Mouse (Mus musculus): ENCODE results near the gene Tmem144. TPM values are rescaled to one million over a fixed set of nuclear protein-coding genes. Genes with fewer than 3 reads are reported as not detected.

The Tmem144 gene
- total RNA-seq, 2 experiments from 2014 or later: 10.5 to 10.8 TPM

GRCm38 (mm10) chr3:79867121-79867709, 14.6 kb upstream of the Tmem144 start:
- intact Hi-C loops (cut with DNase I): no loop called here
- peak; percentile 61 to 80 for DNase-seq (ENCODE audit: low spot score in 2 of 2)

DNA sequence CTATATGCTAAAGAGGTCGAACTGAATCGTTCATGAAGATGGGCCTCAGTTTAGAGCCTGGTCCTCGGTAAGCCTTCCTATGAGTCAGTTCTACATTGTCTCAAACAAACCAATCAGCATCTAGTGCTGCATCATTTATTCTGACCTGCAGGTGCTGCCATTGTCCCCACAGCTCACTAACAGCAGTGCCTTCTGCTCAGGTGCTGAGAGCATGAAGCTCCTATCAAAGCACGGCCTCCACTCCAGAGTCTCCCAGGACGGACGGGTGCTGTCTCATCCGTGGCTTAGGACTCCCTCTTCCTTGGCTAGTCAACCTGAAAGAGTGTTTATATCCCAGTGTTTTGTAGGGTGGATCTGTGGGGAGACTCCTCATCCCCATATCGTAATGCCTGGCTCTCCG, 14.0 kb upstream of the Tmem144 start:
- intact Hi-C loops (cut with DNase I): no loop called here
- DNase-seq (ENCODE audit: low spot score in 2 of 2): no peak

- intact Hi-C loops (cut with DNase I): no loop called here
These were observed 13.5 kb upstream of the Tmem144 start for GRCm38 (mm10) chr3:79866089-79866488.

DNA sequence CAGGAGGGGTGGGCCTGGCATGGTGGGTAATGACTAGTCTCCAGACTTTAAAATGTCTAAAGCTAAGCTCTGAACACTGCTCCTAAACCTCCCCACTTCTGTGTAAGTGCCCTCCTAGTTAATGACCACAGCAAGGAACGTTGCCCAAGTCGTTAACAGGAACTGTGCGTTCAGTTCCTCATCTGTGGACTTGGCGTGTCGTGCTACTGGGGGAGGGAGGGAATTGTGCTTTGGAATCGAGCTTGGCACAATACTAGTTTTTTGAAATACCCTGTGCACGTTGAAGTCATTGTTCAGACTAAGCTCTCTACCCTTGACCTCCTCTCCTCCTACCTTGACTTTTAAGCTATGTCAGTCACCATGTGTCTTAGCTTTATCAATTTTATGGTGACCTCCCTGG, 12.3 kb upstream of the Tmem144 start:
- DNase-seq (ENCODE audit: low spot score in 2 of 2): no peak
- intact Hi-C loops (cut with DNase I): no loop called here

More at GRCm38 (mm10) chr3:79866089-79866488, 13.5 kb upstream of the Tmem144 start:
- no peak for DNase-seq (ENCODE audit: low spot score in 2 of 2)

DNA sequence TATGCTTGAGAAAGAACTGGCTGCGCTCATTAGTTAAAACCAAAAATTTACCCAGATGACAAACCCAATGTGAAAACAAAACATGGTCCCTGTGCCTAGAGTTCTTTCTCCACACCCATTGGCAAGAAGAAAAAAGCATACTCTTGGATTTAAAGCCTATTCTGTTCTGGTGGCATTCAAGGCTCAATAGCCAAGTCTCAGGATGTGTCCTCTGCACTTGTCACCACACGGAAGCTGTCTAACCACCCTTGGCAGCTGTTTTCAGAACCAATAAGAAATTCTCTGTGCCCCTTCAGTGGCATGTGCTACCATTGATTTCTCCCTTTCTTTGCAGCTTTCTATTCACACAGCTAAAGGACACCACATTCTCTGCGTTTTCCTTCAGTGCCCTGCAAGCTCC, 5.6 kb upstream of the Tmem144 start:
- intact Hi-C loops (cut with DNase I): loop anchor here (10.0 kb wide), 1 partner anchor 947 kb away; the partner anchor contains the start of gene Gria2
- DNase-seq (ENCODE audit: low spot score in 2 of 2): no peak

- intact Hi-C loops (cut with DNase I): loop anchor here (10.0 kb wide), 1 partner anchor 947 kb away; the partner anchor contains the start of gene Gria2
- DNase-seq (ENCODE audit: low spot score in 2 of 2): no peak
These were observed 5.2 kb upstream of the Tmem144 start for GRCm38 (mm10) chr3:79857780-79858179.

DNA sequence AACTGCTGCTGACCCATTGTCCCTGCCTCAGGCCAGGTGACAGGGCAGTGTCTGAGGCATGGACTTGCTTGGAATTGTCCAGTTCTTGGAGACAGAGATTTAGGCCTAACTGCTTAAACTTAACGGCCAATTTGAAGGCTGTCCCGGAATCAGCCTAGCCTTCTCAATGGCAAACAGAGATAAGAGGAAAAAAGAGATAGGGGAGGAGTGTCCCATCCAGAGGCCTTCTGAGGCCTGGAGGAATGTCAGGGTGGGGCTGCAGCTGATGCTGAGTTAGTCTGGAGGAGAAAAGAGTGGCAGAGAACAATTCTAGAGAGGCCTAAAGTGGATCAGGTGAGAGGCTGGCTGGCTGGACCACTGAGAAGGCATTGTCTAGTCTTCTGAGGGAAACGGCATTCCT, 465 bp downstream of the Tmem144 start:
- intact Hi-C loops (cut with DNase I): loop anchor here (10.0 kb wide), 1 partner anchor 953 kb away; the partner anchor contains the start of gene Gria2
- DNase-seq (ENCODE audit: low spot score in 2 of 2): no peak

DNA sequence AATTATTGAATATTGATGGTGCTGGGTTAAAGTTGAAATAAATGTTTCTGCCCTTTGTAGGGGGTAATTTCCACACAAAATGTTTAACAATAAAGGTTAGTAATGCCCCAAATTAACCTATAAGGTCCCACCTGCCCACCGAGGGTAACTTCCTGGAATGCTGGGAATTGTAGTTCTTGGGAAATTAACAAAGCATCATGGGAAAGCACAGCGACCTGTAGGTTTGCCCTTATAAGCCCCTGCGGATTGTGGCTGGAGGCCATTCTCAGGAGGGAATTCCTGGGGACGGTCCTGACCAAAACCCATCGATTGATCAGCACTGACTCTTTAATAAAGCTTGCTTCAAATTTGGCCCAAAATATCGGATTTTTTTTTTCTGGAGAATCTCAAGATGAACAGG, 1.9 kb downstream of the Tmem144 start:
- no peak for DNase-seq (ENCODE audit: low spot score in 2 of 2)
- intact Hi-C loops (cut with DNase I): loop anchor here (10.0 kb wide), 1 partner anchor 954 kb away; the partner anchor contains the start of gene Gria2

GRCm38 (mm10) chr3:79849621-79850020, 3.0 kb downstream of the Tmem144 start:
- no peak for DNase-seq (ENCODE audit: low spot score in 2 of 2)
- intact Hi-C loops (cut with DNase I): loop anchor here (10.0 kb wide), 1 partner anchor 955 kb away; the partner anchor contains the start of gene Gria2

DNA sequence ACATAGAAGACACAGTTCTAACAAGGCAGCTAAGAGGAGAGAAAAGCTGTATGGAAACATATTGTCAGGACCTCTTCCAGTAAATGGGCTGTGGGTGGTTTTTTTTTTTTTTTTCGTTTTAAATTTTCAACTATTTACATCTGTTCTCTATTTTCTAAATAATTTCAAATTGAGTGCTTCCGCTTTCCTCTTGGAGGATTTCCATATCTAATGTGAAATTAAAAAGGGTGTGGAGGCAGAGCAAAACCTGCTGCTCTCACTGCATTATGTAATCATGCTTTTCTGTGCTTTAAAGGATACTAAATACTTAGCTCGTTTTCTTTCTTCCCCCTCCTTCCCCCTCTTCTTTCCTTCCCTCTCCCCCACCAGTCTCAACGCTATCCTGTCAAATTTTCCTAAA, 3.7 kb downstream of the Tmem144 start:
- intact Hi-C loops (cut with DNase I): no loop called here
- peak in 1 of 2 experiments; percentile 38 for DNase-seq (ENCODE audit: low spot score in 2 of 2)

- DNase-seq (ENCODE audit: low spot score in 2 of 2): no peak
- intact Hi-C loops (cut with DNase I): no loop called here
These were observed 5.9 kb downstream of the Tmem144 start for GRCm38 (mm10) chr3:79846633-79847032.

DNA sequence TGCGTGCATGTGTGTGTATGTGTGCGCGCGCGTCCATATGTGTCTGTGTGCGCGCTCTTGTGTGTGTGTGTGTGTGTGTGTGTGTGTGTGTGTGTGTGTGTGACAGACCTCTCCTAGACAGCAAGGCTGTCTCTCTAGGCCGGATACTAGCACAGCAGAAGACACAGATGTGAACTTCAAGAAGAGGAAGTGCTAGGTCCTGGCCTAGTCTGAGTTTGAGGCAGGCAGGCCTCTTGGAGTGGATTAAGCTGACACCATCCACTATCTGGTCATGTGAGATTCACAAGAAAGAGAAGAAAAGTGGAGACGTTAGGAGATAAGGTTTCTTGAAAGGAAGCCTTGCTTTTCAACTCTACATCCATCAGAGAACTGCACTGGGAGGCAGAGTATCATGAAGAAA, 8.6 kb downstream of the Tmem144 start:
- DNase-seq (ENCODE audit: low spot score in 2 of 2): peak in 1 of 2 experiments; percentile 43
- intact Hi-C loops (cut with DNase I): no loop called here

- DNase-seq (ENCODE audit: low spot score in 2 of 2): peak; percentile 70 to 81
- intact Hi-C loops (cut with DNase I): no loop called here
These were observed 10.0 kb downstream of the Tmem144 start for GRCm38 (mm10) chr3:79842616-79843016.

GRCm38 (mm10) chr3:79842165-79842564, 10.4 kb downstream of the Tmem144 start:
- intact Hi-C loops (cut with DNase I): no loop called here
- peak in 1 of 2 experiments; percentile 22 for DNase-seq (ENCODE audit: low spot score in 2 of 2)

DNA sequence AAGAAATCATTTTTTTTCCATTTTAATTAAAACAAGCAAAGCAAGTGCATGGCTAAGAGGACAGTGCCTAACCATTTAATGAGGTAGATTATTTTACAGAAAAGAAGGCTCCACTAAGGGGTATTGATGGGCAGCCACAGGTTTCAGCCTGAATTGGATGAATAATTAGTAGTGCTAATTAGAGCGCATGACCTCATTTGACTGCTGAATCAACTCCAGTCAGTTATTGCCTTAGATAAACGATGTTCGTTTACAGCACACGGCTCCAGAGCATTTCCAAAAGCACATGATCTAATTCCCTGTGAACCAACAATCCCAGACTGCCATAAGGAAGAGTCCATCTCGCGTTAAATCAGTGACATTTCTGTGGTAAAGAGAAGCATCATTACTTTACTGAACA, 11.1 kb downstream of the Tmem144 start:
- intact Hi-C loops (cut with DNase I): no loop called here
- DNase-seq (ENCODE audit: low spot score in 2 of 2): no peak

DNA sequence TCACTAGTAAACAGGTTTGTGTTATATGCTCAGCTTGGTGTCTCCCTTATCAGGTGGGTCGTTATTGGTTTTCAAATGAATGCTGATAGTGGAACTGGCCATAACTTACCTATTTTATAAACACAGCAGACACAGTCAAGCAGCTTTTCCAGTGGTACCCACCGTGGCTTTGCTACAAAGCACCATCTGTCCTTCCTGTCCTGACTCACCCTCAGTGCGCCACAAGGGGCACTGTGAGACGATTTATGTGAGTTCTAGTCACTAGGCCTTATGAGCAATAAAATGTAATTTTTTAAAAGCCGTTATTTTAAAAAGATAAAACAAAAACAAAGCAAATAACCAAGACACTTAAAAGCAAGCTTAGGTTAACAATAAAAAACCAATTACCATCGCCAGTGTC, 13.8 kb downstream of the Tmem144 start:
- peak in 1 of 2 experiments; percentile 31 for DNase-seq (ENCODE audit: low spot score in 2 of 2)
- intact Hi-C loops (cut with DNase I): no loop called here

DNA sequence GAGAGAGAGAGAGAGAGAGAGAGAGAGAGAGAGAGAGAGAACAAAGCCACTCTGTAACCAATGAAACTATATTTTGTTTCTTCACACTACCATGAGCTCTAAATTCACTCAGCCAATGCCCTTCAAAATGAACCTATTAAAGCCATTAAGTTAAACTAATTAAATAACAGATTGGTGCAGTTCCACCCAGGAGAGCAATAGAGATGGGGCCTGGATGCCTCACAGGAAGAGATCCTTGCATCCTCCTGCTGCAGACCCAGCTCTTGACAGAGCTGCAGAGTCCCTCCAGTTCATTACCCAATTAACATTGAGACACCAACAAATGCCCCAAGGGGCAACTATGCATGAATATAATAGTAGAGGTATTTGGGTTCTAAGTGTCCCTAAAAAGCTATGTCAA, 23.3 kb downstream of the Tmem144 start:
- DNase-seq (ENCODE audit: low spot score in 2 of 2): no peak
- intact Hi-C loops (cut with DNase I): no loop called here

GRCm38 (mm10) chr3:79825067-79825780, 27.3 kb downstream of the Tmem144 start:
- DNase-seq (ENCODE audit: low spot score in 2 of 2): no peak
- intact Hi-C loops (cut with DNase I): no loop called here

- intact Hi-C loops (cut with DNase I): no loop called here
- DNase-seq (ENCODE audit: low spot score in 2 of 2): no peak
These were observed 29.4 kb downstream of the Tmem144 start for GRCm38 (mm10) chr3:79823176-79823575.

- DNase-seq (ENCODE audit: low spot score in 2 of 2): peak; percentile 28 to 44
- intact Hi-C loops (cut with DNase I): no loop called here
These were observed 31.4 kb downstream of the Tmem144 start for GRCm38 (mm10) chr3:79821131-79821530.

Measured in left cerebral cortex, postnatal 25 days (tissue).